Mouse (Mus musculus) hindbrain, postnatal 0 days (tissue): Measurements from ENCODE around the gene Gal3st2b. TPM values are rescaled to one million over a fixed set of nuclear protein-coding genes. Genes with fewer than 3 reads are reported as not detected.
"Not testable (repeated sequence)": the region's sequence is repeated elsewhere in the genome, so short reads cannot be mapped to it uniquely, and the experiment has no call there.

Experiments used
- ATAC-seq: fragments of 200-750 bp; cut with Nextera tagmentation; 2 replicates; pipeline ENCODE4 v1.8.0; 2017; ENCODE audit warnings: mild to moderate bottlenecking, moderate TSS enrichment, moderate library complexity
- DNase-seq: peaks from one replicate; pipeline ENCODE4 v3.0.0-alpha.2; 2015; ENCODE audit warnings: low spot score
- H3K27ac ChIP-seq: fragments of 300-500 bp; sonication (generic); 2 replicates; pipeline ENCODE4 v1.5.1; 2014; ENCODE audit warnings: mild to moderate bottlenecking
- H3K27me3 ChIP-seq: fragments of 300-500 bp; sonication (generic); 2 replicates; pipeline ENCODE4 v1.6.1; 2014; ENCODE audit warnings: low read length, mixed read lengths; ENCODE audit not compliant: insufficient read depth
- H3K36me3 ChIP-seq: fragments of 300-500 bp; sonication (generic); 2 replicates; pipeline ENCODE4 v1.6.1; 2014; ENCODE audit warnings: low read length, mixed read lengths; ENCODE audit not compliant: insufficient read depth
- H3K4me1 ChIP-seq: fragments of 300-500 bp; sonication (generic); 2 replicates; pipeline ENCODE4 v1.6.1; 2014; ENCODE audit warnings: antibody characterized with exemption, low read length, mixed read lengths; ENCODE audit not compliant: insufficient read depth
- H3K4me2 ChIP-seq: fragments of 300-500 bp; sonication (generic); 2 replicates; pipeline ENCODE4 v1.6.1; 2014; ENCODE audit warnings: low read depth, mild to moderate bottlenecking, low read length, moderate library complexity, mixed read lengths
- H3K4me3 ChIP-seq: fragments of 300-500 bp; sonication (generic); 2 replicates; pipeline ENCODE4 v1.5.1; 2014; ENCODE audit warnings: low read length
- H3K9ac ChIP-seq: fragments of 300-500 bp; sonication (generic); replicated peaks from 2 replicates; pipeline ENCODE4 v1.6.1; 2014; ENCODE audit warnings: mild to moderate bottlenecking, low read length, moderate library complexity, mixed read lengths
- H3K9me3 ChIP-seq: fragments of 300-500 bp; sonication (generic); 2 replicates; pipeline ENCODE4 v1.6.1; 2016; ENCODE audit warnings: low read length, mixed read lengths
- WGBS: fragments of 180-500 bp; shearing (Covaris S2); extraction: QIAGEN DNeasy Blood & Tissue Kit; methylation state at CpG from one replicate; pipeline ENCODE4 v1.1.7; 2014; 5-methylcytosine and 5-hydroxymethylcytosine counted together
- polyA plus RNA-seq: library from polyadenylated mRNA; unstranded; fragments of >200 nt; fragmentation: Nextera tagmentation; extraction: Ambion mirVana; gene quantifications from 2 replicates; pipeline ENCODE4 v1.2.1, GENCODE M21; 2015
- total RNA-seq: library from RNA; depleted of rRNA; stranded (reverse); fragments of >200 nt; gene quantifications from 2 replicates; pipeline ENCODE4 v1.2.3, GENCODE M21; 2014

Gene Gal3st2b
- total and polyA plus RNA-seq, 2 experiments from 2014 or later: 0.13 TPM; not detected in 1

- H3K4me3 ChIP-seq, H3K27me3 ChIP-seq, H3K9me3 ChIP-seq, H3K9ac ChIP-seq, H3K4me2 ChIP-seq, DNase-seq, ATAC-seq, H3K27ac ChIP-seq, H3K36me3 ChIP-seq, H3K4me1 ChIP-seq: not testable (repeated sequence)
- 85% methylated on average over 3 of the region's 3 CpGs for WGBS
These were observed 951 bp upstream of the Gal3st2b start for GRCm38 (mm10) chr1:93917160-93917559.

GRCm38 (mm10) chr1:93918775-93919174 is 664 bp downstream of the Gal3st2b start:
- H3K9ac ChIP-seq, H3K27me3 ChIP-seq, H3K9me3 ChIP-seq, H3K4me2 ChIP-seq, H3K36me3 ChIP-seq, H3K4me1 ChIP-seq, H3K4me3 ChIP-seq, ATAC-seq, H3K27ac ChIP-seq, DNase-seq: not testable (repeated sequence)
- WGBS: 67% methylated on average over 1 of the region's 1 CpGs

- H3K27ac ChIP-seq, H3K9me3 ChIP-seq, ATAC-seq, H3K4me1 ChIP-seq, H3K9ac ChIP-seq, DNase-seq, H3K27me3 ChIP-seq, H3K4me3 ChIP-seq, H3K36me3 ChIP-seq, H3K4me2 ChIP-seq: not testable (repeated sequence)
- 81% methylated on average over 3 of the region's 3 CpGs for WGBS
These were observed 1.2 kb downstream of the Gal3st2b start for GRCm38 (mm10) chr1:93919321-93919720.

GRCm38 (mm10) chr1:93922609-93923008 is 4.5 kb downstream of the Gal3st2b start:
- H3K36me3 ChIP-seq, H3K4me2 ChIP-seq, H3K27ac ChIP-seq, ATAC-seq, H3K27me3 ChIP-seq, H3K4me1 ChIP-seq, H3K4me3 ChIP-seq, H3K9me3 ChIP-seq, DNase-seq, H3K9ac ChIP-seq: not testable (repeated sequence)
- 96% methylated on average over 3 of the region's 3 CpGs for whole genome bisulfite sequencing

GRCm38 (mm10) chr1:93923098-93923497 is 5.0 kb downstream of the Gal3st2b start:
- not testable (repeated sequence) for H3K27ac ChIP-seq, H3K9me3 ChIP-seq, H3K4me3 ChIP-seq, DNase-seq, H3K36me3 ChIP-seq, H3K4me1 ChIP-seq, H3K9ac ChIP-seq, ATAC-seq, H3K4me2 ChIP-seq, H3K27me3 ChIP-seq
- 54% methylated on average over 2 of the region's 2 CpGs for WGBS

- not testable (repeated sequence) for H3K36me3 ChIP-seq, H3K4me2 ChIP-seq, H3K27ac ChIP-seq, H3K27me3 ChIP-seq, DNase-seq, H3K4me3 ChIP-seq, H3K9me3 ChIP-seq, ATAC-seq, H3K9ac ChIP-seq, H3K4me1 ChIP-seq
- WGBS: 100% methylated on average over 1 of the region's 1 CpGs
These were observed 17.3 kb downstream of the Gal3st2b start for GRCm38 (mm10) chr1:93935378-93935777.

- H3K27me3 ChIP-seq, H3K4me2 ChIP-seq, ATAC-seq, DNase-seq, H3K4me1 ChIP-seq, H3K36me3 ChIP-seq, H3K27ac ChIP-seq, H3K9me3 ChIP-seq, H3K4me3 ChIP-seq, H3K9ac ChIP-seq: not testable (repeated sequence)
- WGBS: 54% methylated on average over 1 of the region's 1 CpGs
These were observed 19.7 kb downstream of the Gal3st2b start for GRCm38 (mm10) chr1:93937807-93938206.

- not testable (repeated sequence) for H3K36me3 ChIP-seq, H3K4me3 ChIP-seq, H3K9ac ChIP-seq, DNase-seq, H3K4me1 ChIP-seq, H3K27ac ChIP-seq, ATAC-seq, H3K27me3 ChIP-seq, H3K4me2 ChIP-seq, H3K9me3 ChIP-seq
- WGBS: 89% methylated on average over 7 of the region's 7 CpGs
These were observed 20.3 kb downstream of the Gal3st2b start for GRCm38 (mm10) chr1:93938415-93938814.

- no CpG with 5 or more reads among the region's 11 CpGs for WGBS
- H3K4me3 ChIP-seq, DNase-seq, H3K4me1 ChIP-seq, H3K4me2 ChIP-seq, H3K27ac ChIP-seq, ATAC-seq, H3K9me3 ChIP-seq, H3K27me3 ChIP-seq, H3K9ac ChIP-seq, H3K36me3 ChIP-seq: not testable (repeated sequence)
These were observed 31.0 kb downstream of the Gal3st2b start for GRCm38 (mm10) chr1:93949087-93949486.

GRCm38 (mm10) chr1:93966489-93966888 is 48.4 kb downstream of the Gal3st2b start:
- not testable (repeated sequence) for H3K27ac ChIP-seq, H3K4me1 ChIP-seq, H3K36me3 ChIP-seq, H3K4me2 ChIP-seq, DNase-seq, ATAC-seq, H3K4me3 ChIP-seq, H3K9ac ChIP-seq, H3K9me3 ChIP-seq, H3K27me3 ChIP-seq
- whole genome bisulfite sequencing: no CpG with 5 or more reads among the region's 1 CpGs
